Mouse (Mus musculus): ENCODE results near the gene Slc19a2.
"Not testable (repeated sequence)": the region's sequence is repeated elsewhere in the genome, so short reads cannot be mapped to it uniquely, and the experiment has no call there.

Slc19a2 gene

DNA sequence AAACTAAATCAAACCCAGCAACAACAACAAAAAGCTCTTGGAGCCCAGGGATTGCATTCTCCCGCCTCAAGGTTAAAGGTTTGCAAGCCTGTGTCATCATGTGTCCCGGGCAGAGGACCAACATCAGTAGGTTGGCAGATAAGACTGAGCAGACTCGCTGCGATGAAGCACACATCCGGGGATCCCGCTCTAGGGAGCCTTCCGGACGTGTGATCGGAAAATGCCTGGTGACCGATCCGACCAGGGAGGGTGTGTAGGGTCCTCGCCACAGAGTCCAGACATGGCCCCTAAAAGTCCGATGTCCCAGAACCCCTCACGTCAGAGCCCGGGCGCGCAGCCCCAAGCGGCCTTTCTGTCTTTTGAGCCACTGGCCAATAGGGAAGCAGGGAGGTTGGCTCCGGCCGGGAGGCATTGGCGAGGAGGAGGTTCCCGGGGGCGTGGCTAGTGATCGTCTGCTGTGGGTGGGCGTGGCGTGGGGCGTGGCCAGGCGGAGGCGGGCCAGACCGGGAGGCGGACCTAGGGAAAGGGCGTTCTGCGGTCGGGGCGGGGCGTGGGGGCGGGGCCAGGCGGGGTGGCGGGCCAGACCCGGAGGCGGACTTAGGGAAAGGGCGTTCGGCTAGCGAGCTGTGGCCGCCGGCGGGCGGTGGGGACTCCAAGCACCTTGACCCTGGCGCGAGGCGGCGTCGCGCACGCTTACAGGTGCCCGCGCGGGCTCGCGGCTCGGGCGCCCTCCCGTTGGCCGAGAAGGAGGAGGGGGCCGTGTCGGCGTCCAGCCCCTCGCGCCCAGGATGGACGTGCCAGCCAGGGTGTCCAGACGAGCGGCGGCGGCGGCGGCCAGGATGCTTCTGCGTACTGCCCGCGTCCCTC is at the start of gene Slc19a2:
Gene Slc19a2 (plus strand): TSS at position 582 of the 867 bp plus-strand sequence.
- peak; percentile 95 to 96 for DNase-seq (ENCODE audit: low spot score in 2 of 2)

DNA sequence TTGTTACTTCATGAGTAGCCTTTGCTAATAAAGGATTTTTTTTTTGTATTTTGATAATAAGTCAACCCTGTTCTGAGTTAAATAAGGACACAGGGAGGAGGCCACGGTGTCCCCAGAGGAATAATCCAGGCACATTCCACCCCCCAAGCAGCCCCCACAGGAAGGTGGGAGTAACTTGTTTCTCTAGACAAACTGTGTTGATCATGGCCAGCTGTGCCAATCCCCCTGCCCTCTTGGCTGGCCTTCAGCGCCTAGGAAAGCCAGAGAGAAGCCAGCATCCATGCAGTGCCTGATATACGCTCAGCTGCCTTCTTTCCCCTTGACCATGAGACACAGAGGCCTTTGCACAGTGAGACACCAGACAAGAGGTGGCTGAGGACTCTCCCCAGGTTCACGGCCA is 49.3 kb upstream of the Slc19a2 start:
- no peak for DNase-seq (ENCODE audit: low spot score in 2 of 2)

DNA sequence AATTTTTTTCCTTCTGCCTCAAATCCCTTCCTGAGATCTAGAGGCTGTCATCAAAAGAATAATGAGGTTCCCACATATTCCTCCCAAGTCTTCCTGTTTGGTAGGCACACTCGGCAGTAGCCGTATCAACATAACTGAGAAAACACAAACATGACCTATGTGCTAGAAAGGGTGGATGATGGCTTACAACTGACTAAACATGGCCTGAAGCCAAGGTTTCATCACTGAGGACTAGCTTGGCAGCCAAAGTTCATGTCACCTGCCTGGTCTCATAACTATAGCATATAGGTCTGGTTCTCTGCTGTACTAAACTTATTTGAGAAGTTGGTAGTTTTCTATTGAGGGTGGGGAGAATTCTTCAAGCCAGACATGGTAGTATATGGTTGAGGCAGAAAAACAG is 40.4 kb upstream of the Slc19a2 start:
- DNase-seq (ENCODE audit: low spot score in 2 of 2) = no peak

DNA sequence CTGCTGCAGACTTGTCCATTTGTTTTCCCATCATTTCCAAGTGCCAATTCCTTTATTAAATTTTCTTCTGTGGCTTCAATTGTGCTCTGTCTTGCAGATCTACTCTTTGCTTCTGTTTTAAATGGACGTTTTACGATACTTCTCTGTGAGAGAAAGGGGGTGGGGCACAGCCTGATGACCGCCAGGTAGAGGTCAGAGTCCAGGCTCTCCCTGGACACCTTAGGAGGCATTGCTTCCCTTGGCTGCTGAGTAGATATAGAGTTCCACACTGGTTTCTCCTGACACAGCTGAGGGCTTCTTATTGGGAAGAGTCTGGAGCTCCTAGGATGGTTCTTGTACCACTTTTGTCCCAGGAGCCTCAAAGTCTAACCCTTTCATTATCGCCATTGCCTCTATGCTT is 37.9 kb upstream of the Slc19a2 start:
- DNase-seq (ENCODE audit: low spot score in 2 of 2) = no peak

DNA sequence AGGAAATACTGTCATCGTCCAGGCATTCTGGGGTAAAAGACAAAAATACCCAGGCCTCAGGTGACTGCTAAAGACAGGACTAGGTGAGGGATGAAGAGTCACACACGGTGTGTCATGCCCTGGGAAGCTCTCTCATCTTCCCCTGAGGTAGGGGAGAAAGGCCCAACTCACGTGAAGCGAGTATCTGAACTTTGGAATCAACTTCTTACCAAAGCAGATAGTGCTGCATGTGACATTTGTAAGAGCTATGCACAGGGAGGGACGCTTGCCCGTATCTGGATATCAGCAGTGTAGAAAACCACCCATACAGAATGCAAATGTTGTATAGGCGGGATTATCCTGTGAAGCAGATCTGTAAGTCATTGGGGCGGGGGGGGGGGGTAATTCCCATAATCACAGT is 36.2 kb upstream of the Slc19a2 start:
- no peak for DNase-seq (ENCODE audit: low spot score in 2 of 2)

DNA sequence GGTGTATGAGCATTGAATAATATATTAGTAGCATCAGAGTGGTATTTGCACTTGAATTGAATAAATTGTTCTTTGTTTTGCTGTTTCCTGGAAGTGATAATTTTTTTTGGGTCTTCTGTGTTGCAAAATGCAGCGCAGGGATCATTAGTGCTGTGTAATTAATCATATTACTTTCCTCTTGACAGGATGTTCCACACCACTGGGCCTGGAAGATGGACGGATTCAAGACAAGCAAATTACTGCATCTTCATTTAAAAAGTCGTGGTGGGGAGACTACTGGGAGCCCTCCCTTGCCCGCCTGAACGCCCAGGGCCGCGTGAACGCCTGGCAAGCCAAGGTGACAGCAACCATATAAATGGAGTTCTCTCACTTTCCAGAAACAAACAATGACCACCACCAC is 34.7 kb upstream of the Slc19a2 start:
- DNase-seq (ENCODE audit: low spot score in 2 of 2) = no peak

DNA sequence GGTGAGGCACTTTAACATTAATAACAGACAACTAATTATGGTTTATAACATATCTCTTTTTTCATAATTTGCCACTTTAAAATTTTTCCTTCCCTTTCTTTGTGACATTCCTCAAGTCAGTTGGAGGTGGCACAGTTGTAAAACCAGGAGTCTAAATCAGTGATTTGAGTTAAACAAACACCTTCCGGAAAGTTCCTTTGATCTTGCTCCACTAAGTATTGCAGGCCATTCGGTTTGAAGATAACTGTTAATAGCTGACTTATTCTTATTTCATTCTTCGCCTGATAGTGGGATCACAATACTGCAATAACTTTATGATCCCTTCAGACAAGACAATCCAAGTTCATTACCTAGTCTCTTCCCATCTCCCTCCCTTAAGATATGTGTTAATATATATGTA is 33.7 kb upstream of the Slc19a2 start:
- DNase-seq (ENCODE audit: low spot score in 2 of 2) = no peak

DNA sequence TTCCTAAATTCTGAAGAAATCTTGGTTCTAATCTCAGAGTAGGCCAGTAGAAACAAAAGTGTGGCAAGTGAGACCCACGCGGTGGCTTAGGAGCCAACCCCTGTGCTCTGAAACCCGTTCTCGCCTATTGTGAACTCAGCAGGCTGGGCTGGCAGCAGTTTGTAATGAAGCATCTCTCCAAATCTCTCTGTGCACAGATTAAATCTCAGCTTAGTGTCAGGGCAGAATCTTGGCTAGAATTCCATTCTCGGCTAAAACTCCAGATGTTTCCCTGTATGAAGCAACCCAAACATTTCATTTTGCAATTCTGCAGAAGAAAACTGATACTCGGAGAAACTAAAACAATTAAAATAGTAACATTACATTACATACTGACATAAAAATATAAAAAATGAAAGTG is 33.3 kb upstream of the Slc19a2 start:
- no peak for DNase-seq (ENCODE audit: low spot score in 2 of 2)

DNA sequence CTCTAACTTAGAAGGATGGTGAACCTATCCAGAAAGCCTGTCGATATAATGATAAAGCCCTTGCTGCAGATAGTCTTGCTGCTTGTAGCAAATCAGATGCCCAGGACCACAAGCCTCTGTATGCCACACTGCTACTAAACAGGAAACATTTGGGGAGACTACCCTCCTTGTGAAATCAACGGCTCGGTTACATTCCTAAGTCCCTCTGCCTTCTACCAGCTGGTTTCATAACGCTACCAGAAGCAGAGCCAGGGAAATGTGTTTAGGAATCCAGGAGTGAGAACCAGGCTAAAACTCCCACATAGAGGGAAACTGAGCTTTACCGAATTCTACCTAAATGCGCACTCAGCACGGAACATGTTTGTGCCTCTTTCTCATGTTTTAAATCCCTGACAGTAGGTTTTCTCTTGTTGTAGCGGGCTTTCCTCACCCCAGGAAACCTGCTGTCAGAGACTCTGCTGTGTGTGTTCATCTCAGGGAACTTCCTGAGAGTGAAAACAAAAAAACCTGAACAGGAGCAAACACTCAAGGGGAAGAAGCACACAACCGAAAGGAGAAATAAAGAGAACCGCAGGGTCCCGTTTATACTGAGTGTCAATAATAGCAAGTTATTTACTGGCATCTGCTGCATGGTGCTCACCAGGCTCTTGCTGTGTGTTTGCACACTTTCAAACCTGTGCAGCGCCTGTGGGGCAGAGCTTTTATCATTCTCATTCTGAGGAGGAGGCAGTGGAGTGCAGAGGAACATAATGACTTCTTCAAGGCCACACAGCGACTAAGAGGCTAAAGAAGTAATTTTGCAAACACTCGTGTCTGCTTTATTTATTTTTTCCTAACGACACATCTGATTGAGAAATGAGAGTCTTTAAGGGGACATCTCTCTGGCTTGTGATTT is 30.8 kb upstream of the Slc19a2 start:
- DNase-seq (ENCODE audit: low spot score in 2 of 2) = no peak

DNA sequence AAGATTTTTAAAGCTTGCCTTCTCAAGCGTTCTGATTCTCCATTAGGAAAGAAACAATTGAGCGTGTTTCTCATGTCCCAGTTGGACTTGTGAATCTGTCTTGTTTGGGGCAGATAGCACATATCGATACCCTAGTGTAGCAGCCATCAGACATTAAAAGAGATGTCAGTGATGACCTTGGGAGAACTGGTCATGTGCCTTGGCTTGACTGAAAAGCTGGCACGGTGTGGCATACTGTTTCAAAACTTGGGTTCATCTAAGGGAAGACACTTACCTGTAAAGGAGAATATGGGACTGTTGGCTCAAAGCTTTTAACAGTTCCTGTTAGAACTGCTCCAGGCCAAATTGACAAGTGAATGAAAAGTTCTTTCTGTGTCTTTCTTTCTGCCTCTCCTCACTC is 28.6 kb upstream of the Slc19a2 start:
- no peak for DNase-seq (ENCODE audit: low spot score in 2 of 2)

DNA sequence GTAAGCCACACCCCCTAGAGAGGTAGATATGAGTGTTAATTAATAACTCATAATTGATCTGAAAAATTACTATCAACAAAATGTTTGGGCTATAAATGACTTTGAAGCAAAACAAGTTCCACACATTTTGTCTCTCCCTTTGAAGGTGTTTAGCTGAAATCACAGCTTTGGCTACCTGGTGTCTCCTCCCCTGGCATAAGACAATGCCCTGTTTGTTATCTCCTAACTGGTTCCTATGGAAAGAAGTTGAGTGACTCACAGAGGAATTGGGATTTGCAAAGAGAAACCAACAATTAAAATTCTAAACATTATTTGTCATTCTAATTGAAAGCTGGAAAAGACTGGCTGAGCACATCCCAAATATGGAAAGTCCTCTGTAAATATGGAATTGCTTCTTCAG is 25.8 kb upstream of the Slc19a2 start:
- no peak for DNase-seq (ENCODE audit: low spot score in 2 of 2)

DNA sequence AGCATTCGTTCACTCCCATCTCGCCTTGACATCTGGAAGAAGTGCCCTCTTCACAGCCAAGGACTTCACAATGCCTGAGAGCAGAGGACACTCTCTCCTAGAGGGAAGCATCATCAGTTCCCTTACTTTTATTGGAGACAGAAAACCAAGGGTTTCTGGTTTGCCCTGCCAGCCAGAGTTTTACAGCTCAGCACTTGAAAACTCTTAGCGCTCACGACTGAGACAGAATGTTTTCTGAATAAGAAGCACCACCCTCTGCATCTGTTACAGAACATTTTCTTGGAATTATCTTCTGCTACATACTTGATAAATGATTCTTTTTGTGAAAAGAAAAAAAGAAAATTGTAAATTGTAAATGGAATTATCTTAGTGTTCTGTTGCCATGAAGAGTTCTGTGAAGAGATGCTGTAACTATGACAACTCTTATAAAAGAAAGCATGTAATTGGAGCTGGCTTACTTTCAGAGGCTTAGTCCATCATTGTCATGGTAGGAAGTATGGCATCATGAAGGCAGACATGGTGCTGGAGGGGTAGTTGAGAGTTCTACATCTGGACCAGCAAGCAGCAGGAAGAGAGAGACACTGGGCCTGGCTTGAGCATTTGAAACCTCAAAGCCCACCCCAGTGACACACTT is 16.8 kb upstream of the Slc19a2 start:
- not testable (repeated sequence) for DNase-seq (ENCODE audit: low spot score in 2 of 2)

DNA sequence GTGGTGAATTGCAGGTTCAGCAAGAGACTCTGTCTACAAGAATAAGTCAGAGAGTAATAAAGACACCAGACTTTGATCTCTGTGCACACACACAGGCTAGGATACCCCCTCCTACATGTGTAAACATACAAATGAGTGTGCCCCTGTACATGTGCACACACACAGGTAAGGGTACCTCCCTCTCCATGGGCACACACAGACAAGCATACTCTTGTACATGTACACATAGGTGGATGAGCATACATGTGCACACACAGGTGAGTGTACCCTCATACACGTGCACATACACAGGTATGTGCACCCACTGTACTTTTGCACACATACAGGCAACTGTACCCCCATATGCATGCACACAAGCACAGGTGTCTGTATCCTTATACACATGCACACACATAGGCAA is 15.4 kb upstream of the Slc19a2 start:
- no peak for DNase-seq (ENCODE audit: low spot score in 2 of 2)

DNA sequence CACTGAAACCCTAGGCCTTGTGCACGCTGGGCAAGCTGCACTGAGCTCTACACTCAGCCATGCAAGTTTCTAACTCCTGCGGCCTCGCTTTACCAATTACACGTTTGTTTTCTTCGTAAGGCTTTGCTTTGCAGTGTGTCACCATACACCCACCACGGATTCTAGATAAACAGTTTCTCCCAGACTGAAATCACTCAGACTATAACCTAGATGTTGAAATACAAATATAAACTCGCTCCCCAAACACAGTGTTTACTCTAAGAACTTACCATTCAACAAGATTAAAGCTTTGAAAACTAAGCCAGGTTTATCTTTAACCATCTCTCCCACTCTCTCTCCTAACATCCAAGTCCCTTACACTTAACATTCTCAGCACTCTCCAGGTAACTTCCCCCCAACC is 13.8 kb upstream of the Slc19a2 start:
- DNase-seq (ENCODE audit: low spot score in 2 of 2) = no peak

DNA sequence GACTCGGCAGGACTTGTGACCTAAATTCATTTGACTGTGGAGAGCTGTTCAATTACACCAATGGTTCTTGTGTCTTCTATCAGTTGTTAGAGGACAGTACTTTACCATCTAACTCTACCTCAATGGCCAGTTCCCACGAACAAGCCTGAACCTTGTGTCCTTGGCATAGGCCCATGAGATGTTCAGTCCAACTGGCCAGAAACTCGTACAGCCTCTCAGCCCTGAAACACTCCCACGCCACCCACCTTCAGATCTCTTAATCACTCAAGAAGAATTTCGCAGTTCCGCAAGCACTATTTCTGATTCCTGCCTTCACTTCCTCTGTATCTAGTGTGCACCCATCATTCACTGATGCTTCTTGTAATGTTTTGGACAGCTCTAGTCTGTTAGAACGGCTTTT is 12.8 kb upstream of the Slc19a2 start:
- no peak for DNase-seq (ENCODE audit: low spot score in 2 of 2)

DNA sequence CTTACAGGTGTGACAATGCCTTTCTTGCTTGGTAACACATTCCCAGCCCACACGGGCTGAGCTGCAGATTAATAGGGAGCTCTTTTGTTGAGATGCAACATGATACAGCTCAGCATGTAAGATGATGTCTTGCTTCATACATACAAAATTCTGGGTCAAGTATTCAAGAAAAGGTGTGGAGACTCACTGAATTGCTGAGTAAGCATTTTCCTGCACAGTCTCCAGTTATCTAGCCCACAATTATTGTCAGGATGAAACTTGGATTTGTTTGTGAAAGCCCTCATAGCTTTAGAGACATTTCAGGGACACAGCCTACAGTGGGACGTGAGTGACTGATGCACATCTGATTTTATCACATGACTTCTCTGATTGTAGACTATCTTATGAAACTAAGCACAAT is 7.4 kb upstream of the Slc19a2 start:
- DNase-seq (ENCODE audit: low spot score in 2 of 2) = no peak

DNA sequence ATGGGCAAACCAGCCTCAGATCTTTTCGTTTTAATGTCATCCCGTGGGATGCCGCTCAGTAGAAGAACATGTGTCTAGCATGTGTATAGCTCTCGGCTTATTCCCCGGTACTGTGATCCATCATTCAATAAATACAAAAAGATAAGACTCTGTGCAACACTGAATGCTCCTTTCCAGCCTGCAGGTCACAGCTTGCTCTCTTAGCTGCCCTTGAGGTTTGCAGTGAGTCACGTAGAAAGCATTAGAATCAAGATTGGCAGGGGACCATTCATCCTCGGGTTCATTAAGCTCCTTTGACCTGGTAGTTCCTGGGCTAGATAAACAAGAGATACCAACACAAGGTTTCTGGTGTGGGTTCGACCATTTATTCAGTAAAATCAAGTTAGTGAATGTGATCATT is 6.0 kb upstream of the Slc19a2 start:
- no peak for DNase-seq (ENCODE audit: low spot score in 2 of 2)

DNA sequence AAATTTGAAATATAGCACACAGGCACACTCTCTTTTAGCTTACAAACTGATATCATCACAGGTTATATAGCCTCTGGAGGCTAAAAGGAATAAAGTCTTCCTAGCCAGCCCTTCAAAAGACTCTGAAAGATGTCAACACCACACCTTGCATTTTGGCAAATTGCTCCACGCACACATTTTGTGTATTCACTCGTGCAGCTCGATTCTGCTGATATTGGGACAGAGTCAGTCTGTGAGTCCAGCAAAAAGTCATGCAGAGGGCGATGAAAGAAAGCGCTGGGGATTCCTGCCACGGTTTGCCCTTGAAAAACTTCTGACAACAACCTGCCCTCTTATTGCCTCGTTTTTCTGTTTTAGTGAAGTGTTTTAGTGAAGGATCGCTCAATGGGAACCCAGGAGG is 1.4 kb upstream of the Slc19a2 start:
- DNase-seq (ENCODE audit: low spot score in 2 of 2) = no peak

DNA sequence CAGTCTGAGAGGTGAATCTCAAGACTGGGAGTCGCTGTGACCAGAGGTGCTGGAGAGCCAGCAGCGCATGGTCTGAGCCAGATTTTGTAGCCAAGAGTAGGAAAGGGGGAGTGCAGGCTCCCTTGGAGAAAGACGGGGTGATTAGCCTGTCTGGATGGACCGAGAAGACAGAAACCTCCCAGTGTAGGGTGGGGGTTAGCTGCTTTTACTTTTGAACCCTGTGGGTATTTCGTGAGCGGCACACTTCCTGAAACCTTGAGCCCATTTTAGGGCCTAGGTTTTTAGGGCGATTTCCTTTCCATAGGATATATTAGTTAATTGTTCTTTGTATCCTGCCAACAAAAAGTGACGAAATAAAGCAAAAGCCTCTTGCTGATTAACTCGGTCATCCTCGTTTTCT is 875 bp upstream of the Slc19a2 start:
- DNase-seq (ENCODE audit: low spot score in 2 of 2) = peak in 1 of 2 experiments; percentile 2

DNA sequence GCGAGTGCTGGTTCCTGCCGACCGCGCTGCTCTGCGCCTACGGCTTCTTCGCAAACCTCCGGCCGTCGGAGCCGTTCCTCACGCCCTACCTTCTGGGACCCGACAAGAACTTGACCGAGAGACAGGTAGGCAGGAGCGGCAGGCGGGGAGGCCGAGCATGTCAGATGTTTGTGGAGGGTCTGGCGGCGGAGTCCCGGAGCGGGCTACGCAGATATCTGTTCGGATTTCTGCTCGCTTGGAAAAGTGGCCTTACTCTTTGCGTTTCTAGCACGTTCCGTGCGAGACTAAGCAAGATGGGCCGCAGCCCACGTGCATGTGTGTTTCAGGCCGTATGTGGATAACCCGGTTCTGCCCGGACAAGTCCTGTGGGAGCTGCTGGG is 476 bp downstream of the Slc19a2 start:
- DNase-seq (ENCODE audit: low spot score in 2 of 2) = no peak

DNA sequence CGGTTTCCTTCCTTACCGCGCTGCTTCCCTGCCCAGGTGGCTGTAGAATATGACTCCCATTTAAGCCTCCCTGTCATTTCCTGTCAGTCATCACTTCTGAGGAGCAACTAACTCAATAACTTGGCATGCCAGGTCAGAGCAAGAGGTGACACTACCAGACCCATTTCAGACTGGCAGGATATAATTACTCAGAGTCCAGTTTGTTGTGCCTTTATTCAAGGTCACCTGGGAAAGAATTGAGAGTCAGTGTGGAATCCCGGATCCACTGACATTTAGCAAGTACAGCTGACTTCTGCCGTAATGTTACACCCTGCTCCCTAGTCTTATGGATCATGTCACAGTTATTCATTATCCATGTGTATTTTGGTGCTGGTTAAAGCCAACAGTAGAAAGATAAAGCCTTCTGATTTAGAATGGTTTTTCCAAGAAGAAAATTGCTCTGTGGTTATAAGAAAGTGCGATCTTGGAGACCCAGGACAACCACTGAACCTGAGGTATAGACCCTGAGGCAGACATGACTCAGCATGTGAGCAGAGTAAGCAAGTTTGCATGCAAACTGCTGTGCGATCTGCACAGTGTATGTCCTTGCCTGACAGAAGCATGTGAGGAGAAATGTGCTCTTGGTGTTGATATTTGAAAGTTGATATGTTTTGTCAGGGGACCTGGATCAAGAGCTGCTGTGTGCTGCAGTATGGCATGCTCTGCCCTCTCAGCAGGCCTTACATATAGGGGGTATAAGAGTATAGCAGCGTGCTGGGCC is 1.7 kb downstream of the Slc19a2 start:
- DNase-seq (ENCODE audit: low spot score in 2 of 2) = no peak

DNA sequence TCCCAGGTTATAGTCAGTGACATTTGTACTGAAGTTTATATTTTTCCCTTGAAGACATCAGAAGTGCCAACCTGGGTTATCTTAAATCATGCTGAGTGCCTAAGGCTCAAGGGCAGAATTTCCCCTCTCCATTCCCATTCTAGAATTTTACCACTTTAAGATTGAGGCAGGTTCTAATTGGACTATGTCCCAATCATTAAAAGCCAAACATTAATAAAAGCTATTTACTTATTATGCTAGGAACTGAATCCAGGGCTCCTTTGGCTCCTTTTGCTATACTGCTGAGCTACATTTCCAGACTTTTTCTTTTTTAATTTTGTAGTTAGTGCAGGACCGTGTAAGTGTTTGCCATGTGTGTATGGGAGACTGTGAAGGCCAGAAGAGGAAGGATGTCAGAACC is 2.6 kb downstream of the Slc19a2 start:
- DNase-seq (ENCODE audit: low spot score in 2 of 2) = no peak

Data from natural killer cell, adult 2 months (primary cell).